Mouse (Mus musculus): ENCODE data around the gene Nodal.

GRCm38 (mm10) chr10:61424500-61424899 lies 6.7 kb downstream of the Nodal start:
- TF ChIP-seq POLR2A (IDR thresholded peaks at IDR 0.05; ENCODE audit: control insufficient read depth in 1 of 2, insufficient read depth in 1 of 2, low read depth in 1 of 2, low read length in 2 of 2, poor library complexity in 1 of 2) (no peak), CHD2 (IDR thresholded peaks at IDR 0.05; ENCODE audit: low read length) (no peak), CTCF (IDR thresholded peaks at IDR 0.05 in 2 of 3, conservative IDR thresholded peaks at IDR 0.05 in 1 of 3; ENCODE audit: control insufficient read depth in 1 of 3, insufficient read depth in 1 of 3, low read depth in 2 of 3, low read length in 3 of 3, poor library complexity in 1 of 3, severe bottlenecking in 1 of 3) (no peak), SMC3 (IDR thresholded peaks at IDR 0.05; ENCODE audit: low read depth, low read length) (no peak), USF1 (IDR thresholded peaks at IDR 0.05; ENCODE audit: low read depth, low read length) (no peak), BHLHE40 (IDR thresholded peaks at IDR 0.05; ENCODE audit: borderline replicate concordance, low read depth, low read length) (no peak), NELFE (IDR thresholded peaks at IDR 0.05; ENCODE audit: low read depth, low read length) (no peak)

Data from MEL (cell line).